Mouse (Mus musculus) liver, embryonic 13.5 days (tissue): ENCODE results near the gene Tead2. TPM values are rescaled to one million over a fixed set of nuclear protein-coding genes. Genes with fewer than 3 reads are reported as not detected.
"Not testable (repeated sequence)": the region's sequence is repeated elsewhere in the genome, so short reads cannot be mapped to it uniquely, and the experiment has no call there.

Experiments used
- ATAC-seq: fragments of 200-750 bp; cut with Nextera tagmentation; 2 replicates; pipeline ENCODE4 v1.8.0; 2017; ENCODE audit warnings: low read depth, mild to moderate bottlenecking, moderate number of reproducible peaks, moderate library complexity
- DNase-seq: peaks from one replicate; pipeline ENCODE4 v3.0.0; 2022
- H3K27ac ChIP-seq: fragments of 300-500 bp; sonication (generic); 2 replicates; pipeline ENCODE4 v1.5.1; 2015; ENCODE audit warnings: moderate library complexity, mild to moderate bottlenecking, inconsistent platforms
- H3K27me3 ChIP-seq: fragments of 300-500 bp; sonication (generic); 2 replicates; pipeline ENCODE4 v1.6.1; 2015; ENCODE audit warnings: mild to moderate bottlenecking, inconsistent platforms
- H3K36me3 ChIP-seq: fragments of 300-500 bp; sonication (generic); 2 replicates; pipeline ENCODE4 v1.6.1; 2015; ENCODE audit warnings: mild to moderate bottlenecking, inconsistent platforms
- H3K4me1 ChIP-seq: fragments of 300-500 bp; sonication (generic); replicated peaks from 2 replicates; pipeline ENCODE4 v1.6.1; 2015; ENCODE audit warnings: inconsistent platforms
- H3K4me2 ChIP-seq: fragments of 300-500 bp; sonication (generic); 2 replicates; pipeline ENCODE4 v1.6.1; 2015; ENCODE audit warnings: inconsistent platforms, mild to moderate bottlenecking, moderate library complexity
- H3K4me3 ChIP-seq: fragments of 300-500 bp; sonication (generic); replicated peaks from 2 replicates; pipeline ENCODE4 v1.5.1; 2015; ENCODE audit warnings: mild to moderate bottlenecking, inconsistent platforms
- H3K9ac ChIP-seq: fragments of 300-500 bp; sonication (generic); 2 replicates; pipeline ENCODE4 v1.6.1; 2015; ENCODE audit warnings: mild to moderate bottlenecking, inconsistent platforms
- H3K9me3 ChIP-seq: fragments of 300-500 bp; sonication (generic); replicated peaks from 2 replicates; pipeline ENCODE4 v1.6.1; 2016; ENCODE audit warnings: inconsistent platforms
- WGBS: fragments of 180-500 bp; shearing (Covaris S2); methylation state at CpG from one replicate; pipeline ENCODE4 v1.1.7; 2015; ENCODE audit not compliant: insufficient replicate concordance; 5-methylcytosine and 5-hydroxymethylcytosine counted together
- polyA plus RNA-seq: library from polyadenylated mRNA; unstranded; fragments of >200 nt; fragmentation: Nextera tagmentation; extraction: Ambion mirVana; gene quantifications from 2 replicates; pipeline ENCODE4 v1.2.1, GENCODE M21; 2015

Tead2 gene
- polyA plus RNA-seq: 11.8 and 12.0 TPM in 2 replicates

- H3K9ac ChIP-seq: peak within 1 kb of the TSS; percentile 60
- DNase-seq (no peak), ATAC-seq (peak; percentile 21; the same call in 1 of the 2 replicates)
- peak within 1 kb of the TSS; percentile 34; the same call in 1 of the 2 replicates for H3K27ac ChIP-seq
- no peaks in the 10 kb centered on the region for H3K9me3 ChIP-seq
- peaks cover 48% of the 10 kb centered on the region for H3K27me3 ChIP-seq
- H3K4me1 ChIP-seq: peaks cover 35% of the 10 kb centered on the region
- peak within 1 kb of the TSS; percentile 64 for H3K4me2 ChIP-seq
- WGBS: 3% methylated on average over 55 of the region's 55 CpGs
- peak within 1 kb of the TSS; percentile 55 for H3K4me3 ChIP-seq
- peaks cover 8% of the 10 kb centered on the region for H3K36me3 ChIP-seq
These were observed at the start of gene Tead2 for GRCm38 (mm10) chr7:45215673-45216441. Gene Tead2, plus strand, starts transcription at chr7:45215753.

- Histone ChIP-seq H3K4me2 (no peak overlapping the region), H3K4me1 (peaks cover 16% of the 10 kb centered on the region), H3K4me3 (no peak overlapping the region), H3K9me3 (peaks cover 19% of the 10 kb centered on the region), H3K27ac (no peak overlapping the region), H3K9ac (no peak overlapping the region), H3K36me3 (no peaks in the 10 kb centered on the region), H3K27me3 (peaks cover 97% of the 10 kb centered on the region)
- 16% methylated on average over 10 of the region's 10 CpGs for WGBS
- DNase-seq (no peak), ATAC-seq (no peak)
These were observed 48.6 kb upstream of the Tead2 start for GRCm38 (mm10) chr7:45166950-45167401.

GRCm38 (mm10) chr7:45167761-45168445 lies 47.6 kb upstream of the Tead2 start:
- 6% methylated on average over 19 of the region's 19 CpGs for WGBS
- Histone ChIP-seq H3K9me3 (peaks cover 25% of the 10 kb centered on the region), H3K27ac (no peak overlapping the region)

GRCm38 (mm10) chr7:45168656-45169055 lies 46.9 kb upstream of the Tead2 start:
- Histone ChIP-seq H3K4me1 (peaks cover 6% of the 10 kb centered on the region), H3K27me3 (peaks cover 94% of the 10 kb centered on the region), H3K36me3 (no peaks in the 10 kb centered on the region), H3K27ac (no peak overlapping the region), H3K4me2 (no peak overlapping the region), H3K9me3 (peaks cover 27% of the 10 kb centered on the region), H3K4me3 (no peak overlapping the region), H3K9ac (no peak overlapping the region)
- no peak for ATAC-seq
- DNase-seq: no peak
- WGBS: 7% methylated on average over 24 of the region's 24 CpGs

More at GRCm38 (mm10) chr7:45167761-45168445, 47.6 kb upstream of the Tead2 start:
- no peak for ATAC-seq
- Histone ChIP-seq H3K4me3 (no peak overlapping the region), H3K27me3 (peaks cover 97% of the 10 kb centered on the region), H3K36me3 (no peaks in the 10 kb centered on the region), H3K4me2 (no peak overlapping the region), H3K9ac (no peak overlapping the region), H3K4me1 (peaks cover 8% of the 10 kb centered on the region)
- no peak for DNase-seq

- Histone ChIP-seq H3K9me3 (peaks cover 27% of the 10 kb centered on the region), H3K4me1 (no peaks in the 10 kb centered on the region), H3K4me3 (no peak overlapping the region), H3K9ac (no peak overlapping the region), H3K27ac (no peak overlapping the region), H3K4me2 (no peak overlapping the region), H3K27me3 (peaks cover 93% of the 10 kb centered on the region), H3K36me3 (no peaks in the 10 kb centered on the region)
- no peak for DNase-seq
- ATAC-seq: no peak
- WGBS: 71% methylated on average over 3 of the region's 3 CpGs
These were observed 46.1 kb upstream of the Tead2 start for GRCm38 (mm10) chr7:45169495-45169894.

GRCm38 (mm10) chr7:45172974-45173373 lies 42.6 kb upstream of the Tead2 start:
- H3K4me1 ChIP-seq: peaks cover 5% of the 10 kb centered on the region; the same call in 1 of the 2 replicates
- DNase-seq (peak; percentile 32), ATAC-seq (no peak)
- H3K27me3 ChIP-seq: peaks cover 93% of the 10 kb centered on the region
- no peak overlapping the region for H3K4me3 ChIP-seq
- no peak overlapping the region for H3K4me2 ChIP-seq
- 48% methylated on average over 7 of the region's 7 CpGs for WGBS
- peaks cover 27% of the 10 kb centered on the region for H3K9me3 ChIP-seq
- H3K27ac ChIP-seq: no peak overlapping the region
- H3K9ac ChIP-seq: no peak overlapping the region
- H3K36me3 ChIP-seq: no peaks in the 10 kb centered on the region

GRCm38 (mm10) chr7:45173772-45174171 lies 41.8 kb upstream of the Tead2 start:
- ATAC-seq, H3K4me2 ChIP-seq, H3K9ac ChIP-seq, H3K4me3 ChIP-seq, H3K36me3 ChIP-seq, H3K27ac ChIP-seq, H3K4me1 ChIP-seq, DNase-seq: not testable (repeated sequence)
- Histone ChIP-seq H3K9me3 (peaks cover 23% of the 10 kb centered on the region), H3K27me3 (peaks cover 93% of the 10 kb centered on the region)
- 25% methylated on average over 1 of the region's 1 CpGs for WGBS

- DNase-seq (no peak), ATAC-seq (no peak)
- peaks cover 93% of the 10 kb centered on the region for H3K27me3 ChIP-seq
- no peaks in the 10 kb centered on the region for H3K36me3 ChIP-seq
- H3K27ac ChIP-seq: no peak overlapping the region
- H3K4me2 ChIP-seq: no peak overlapping the region
- no peak overlapping the region; the same call in 1 of the 2 replicates for H3K9ac ChIP-seq
- H3K4me3 ChIP-seq: no peak overlapping the region
- H3K4me1 ChIP-seq: peaks cover 5% of the 10 kb centered on the region; the same call in 1 of the 2 replicates
- H3K9me3 ChIP-seq: peaks cover 14% of the 10 kb centered on the region
- 5% methylated on average over 29 of the region's 29 CpGs for WGBS
These were observed 40.8 kb upstream of the Tead2 start for GRCm38 (mm10) chr7:45174567-45175280.

- no peak for ATAC-seq
- Histone ChIP-seq H3K9ac (no peak overlapping the region), H3K9me3 (peaks cover 8% of the 10 kb centered on the region; the same call in 1 of the 2 replicates)
These were observed 40.2 kb upstream of the Tead2 start for GRCm38 (mm10) chr7:45175398-45175797.

GRCm38 (mm10) chr7:45175929-45176328 lies 39.6 kb upstream of the Tead2 start:
- H3K27me3 ChIP-seq: peaks cover 93% of the 10 kb centered on the region
- H3K36me3 ChIP-seq: no peaks in the 10 kb centered on the region
- no peak overlapping the region for H3K9ac ChIP-seq
- no peak overlapping the region for H3K4me2 ChIP-seq
- ATAC-seq (no peak), DNase-seq (no peak)
- H3K9me3 ChIP-seq: peaks cover 8% of the 10 kb centered on the region; the same call in 1 of the 2 replicates
- peaks cover 5% of the 10 kb centered on the region; the same call in 1 of the 2 replicates for H3K4me1 ChIP-seq
- no peak overlapping the region for H3K4me3 ChIP-seq
- 3% methylated on average over 23 of the region's 23 CpGs for WGBS
- no peak overlapping the region for H3K27ac ChIP-seq

More at GRCm38 (mm10) chr7:45175398-45175797, 40.2 kb upstream of the Tead2 start:
- no peak overlapping the region for H3K27ac ChIP-seq
- no peak for DNase-seq
- H3K4me3 ChIP-seq: no peak overlapping the region
- H3K4me1 ChIP-seq: peaks cover 5% of the 10 kb centered on the region; the same call in 1 of the 2 replicates
- 2% methylated on average over 13 of the region's 13 CpGs for WGBS
- no peak overlapping the region for H3K4me2 ChIP-seq
- H3K27me3 ChIP-seq: peaks cover 93% of the 10 kb centered on the region
- H3K36me3 ChIP-seq: no peaks in the 10 kb centered on the region

- H3K27ac ChIP-seq: no peak overlapping the region
- ATAC-seq: no peak
- DNase-seq: no peak
- H3K36me3 ChIP-seq: no peaks in the 10 kb centered on the region
- H3K9me3 ChIP-seq: 0 out of 2 replicates have a peak, but pooled peaks cover 8% of the 10 kb centered on the region
- no peak overlapping the region for H3K4me2 ChIP-seq
- 3% methylated on average over 28 of the region's 31 CpGs for WGBS
- H3K27me3 ChIP-seq: peaks cover 93% of the 10 kb centered on the region
- no peak overlapping the region for H3K9ac ChIP-seq
- peaks cover 8% of the 10 kb centered on the region for H3K4me1 ChIP-seq
- H3K4me3 ChIP-seq: no peak overlapping the region
These were observed 39.2 kb upstream of the Tead2 start for GRCm38 (mm10) chr7:45176356-45176755.
